Mouse (Mus musculus) bone marrow, adult 2 months (tissue): ENCODE data around the gene Crybb3.

Experiments used
- CTCF ChIP-seq: fragments of 200-500 bp; IDR thresholded peaks from 2 replicates; pipeline ENCODE4 v1.5.1; 2011; ENCODE audit warnings: low read length, control low read depth; ENCODE audit not compliant: control insufficient read depth, insufficient read depth
- POLR2A ChIP-seq: fragments of 200-500 bp; IDR thresholded peaks from 2 replicates; pipeline ENCODE4 v1.6.1; 2011; ENCODE audit warnings: low read depth, mild to moderate bottlenecking, control low read depth, low read length, borderline replicate concordance; ENCODE audit not compliant: control insufficient read depth

DNA sequence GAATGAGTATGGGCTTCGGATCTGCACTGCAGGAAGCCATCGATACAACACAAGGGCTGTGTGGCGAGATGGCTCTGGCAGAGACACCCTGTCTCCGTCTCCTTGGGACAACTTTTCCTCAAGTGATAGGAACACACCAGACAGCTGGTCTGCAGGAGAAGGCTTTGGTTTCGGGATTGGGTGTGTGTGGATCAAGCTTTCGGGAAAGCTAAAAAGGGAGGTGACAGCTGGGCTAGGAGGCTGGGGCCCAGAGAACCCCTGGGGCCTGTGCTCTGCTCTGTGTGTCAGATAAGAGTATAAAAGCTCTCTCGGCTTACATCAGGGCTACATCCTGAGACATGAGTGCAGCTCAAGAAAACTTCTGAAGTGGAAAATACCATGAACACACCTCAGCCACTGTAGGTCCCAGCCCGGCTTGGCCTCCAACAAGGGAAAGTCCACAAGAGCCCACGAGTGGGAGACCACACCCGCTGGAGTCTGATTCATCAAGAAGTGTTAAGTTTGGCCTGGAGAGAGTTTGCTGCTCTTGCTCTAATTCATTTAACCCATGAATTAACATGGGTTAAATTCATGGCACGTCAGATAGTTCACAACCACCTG lies 26.9 kb upstream of the Crybb3 start:
- TF ChIP-seq CTCF, result no peak
- TF ChIP-seq POLR2A, result no peak
